Mouse (Mus musculus) liver, adult 2 months (tissue): ENCODE measurements around the gene Hfe. TPM values are rescaled to one million over a fixed set of nuclear protein-coding genes. Genes with fewer than 3 reads are reported as not detected.
A peak's percentile ranks its signal among the peaks of the same experiment; 100 is the strongest.

Experiments
- DNase-seq: peaks from one replicate; pipeline ENCODE4 v3.0.0-alpha.2; 2011; ENCODE audit warnings: low read depth, low spot score; ENCODE audit errors: extremely low read depth
- H3K27ac ChIP-seq: fragments of 200-500 bp; replicated peaks from 2 replicates; pipeline ENCODE4 v1.5.1; 2012; ENCODE audit warnings: low read depth, mild to moderate bottlenecking, control low read depth, inconsistent platforms, low read length; ENCODE audit not compliant: insufficient read depth
- H3K27me3 ChIP-seq: fragments of 200-500 bp; 2 replicates; pipeline ENCODE4 v1.6.1; 2012; ENCODE audit warnings: mild to moderate bottlenecking, moderate library complexity, low read length, inconsistent platforms; ENCODE audit not compliant: control insufficient read depth, insufficient read depth
- H3K36me3 ChIP-seq: fragments of 200-500 bp; 2 replicates; pipeline ENCODE4 v1.6.1; 2012; ENCODE audit warnings: low read length, inconsistent platforms; ENCODE audit not compliant: control insufficient read depth, insufficient read depth
- H3K4me1 ChIP-seq: fragments of 200-500 bp; 2 replicates; pipeline ENCODE4 v1.6.1; 2011; ENCODE audit warnings: low read length; ENCODE audit not compliant: control insufficient read depth, insufficient read depth
- H3K4me3 ChIP-seq: fragments of 200-500 bp; 2 replicates; pipeline ENCODE4 v1.5.1; 2011; ENCODE audit warnings: low read depth, mild to moderate bottlenecking, control low read depth, low read length, moderate library complexity; ENCODE audit not compliant: insufficient read depth
- H3K79me2 ChIP-seq: fragments of 200-500 bp; 2 replicates; pipeline ENCODE4 v1.6.1; 2012; ENCODE audit warnings: inconsistent platforms, mild to moderate bottlenecking, low read length, moderate library complexity; ENCODE audit not compliant: control insufficient read depth, insufficient read depth
- H3K9ac ChIP-seq: fragments of 200-500 bp; 2 replicates; pipeline ENCODE4 v1.6.1; 2012; ENCODE audit warnings: low read depth, mild to moderate bottlenecking, control low read depth, inconsistent platforms, low read length
- CTCF ChIP-seq: fragments of 200-500 bp; IDR thresholded peaks from 2 replicates; pipeline ENCODE4 v1.5.1; 2011; ENCODE audit warnings: low read depth, low read length, control low read depth
- POLR2A ChIP-seq: fragments of 200-500 bp; IDR thresholded peaks from 2 replicates; pipeline ENCODE4 v1.6.1; 2011; ENCODE audit warnings: low read length, control low read depth; ENCODE audit not compliant: insufficient read depth; ENCODE audit errors: extremely low read depth
- WGBS: fragments of 180-500 bp; shearing (Covaris S2); methylation state at CpG from one replicate; pipeline ENCODE4 v1.1.7; 2018; 5-methylcytosine and 5-hydroxymethylcytosine counted together
- polyA plus RNA-seq: library from polyadenylated mRNA; depleted of rRNA; stranded (reverse); fragments of >200 nt; gene quantifications from 2 replicates; pipeline ENCODE4 v1.2.3, GENCODE M21; 2012
- total RNA-seq: library from RNA; depleted of rRNA; stranded (reverse); fragments of >200 nt; gene quantifications from 2 replicates; pipeline ENCODE4 v1.2.3, GENCODE M21; 2014

The Hfe gene
- total and polyA plus RNA-seq, 2 experiments, result 30.4 to 40.9 TPM

DNA sequence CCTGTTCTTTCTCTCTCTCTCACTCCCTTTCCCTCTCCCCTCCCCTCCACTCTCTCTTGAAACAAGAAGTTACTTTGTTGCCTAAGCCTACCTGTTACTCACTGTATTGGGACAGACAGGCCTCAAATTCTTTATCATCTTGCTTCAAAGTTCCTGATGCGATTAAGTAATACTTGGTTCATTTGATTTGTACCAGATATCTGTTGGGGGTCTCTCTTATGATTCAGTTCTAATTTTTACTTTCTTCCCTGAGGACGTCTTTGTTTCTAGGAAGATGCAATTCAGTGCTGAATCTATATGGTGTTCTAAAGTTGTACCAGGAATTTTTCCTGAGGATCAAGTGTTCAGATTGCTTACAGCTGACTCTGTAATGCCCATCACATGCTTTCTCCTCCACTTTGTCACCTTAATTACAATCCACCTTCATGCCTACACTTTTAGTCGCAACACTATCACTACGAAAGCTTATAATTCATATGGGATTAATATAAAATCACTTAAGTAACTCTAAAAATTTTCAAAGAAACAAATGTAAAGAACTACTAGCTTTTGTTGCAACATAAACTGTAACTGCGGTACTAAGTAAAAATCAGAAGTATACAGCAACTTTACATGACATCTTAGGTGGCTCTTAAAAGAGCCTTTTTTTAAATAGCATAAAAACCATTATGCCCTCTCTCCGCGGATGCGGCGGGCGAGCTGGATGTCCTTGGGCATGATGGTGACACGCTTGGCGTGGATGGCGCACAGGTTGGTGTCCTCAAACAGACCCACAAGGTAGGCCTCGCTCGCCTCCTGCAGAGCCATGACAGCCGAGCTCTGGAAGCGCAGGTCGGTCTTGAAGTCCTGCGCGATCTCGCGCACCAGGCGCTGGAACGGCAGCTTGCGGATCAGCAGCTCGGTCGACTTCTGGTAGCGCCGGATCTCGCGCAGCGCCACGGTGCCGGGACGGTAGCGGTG is 34.0 kb upstream of the Hfe start:
- H3K4me1 ChIP-seq, result peaks cover 14% of the 10 kb centered on the region; the same call in 1 of the 2 replicates
- H3K4me3 ChIP-seq, result peak overlapping the region; percentile 16; the same call in 1 of the 2 replicates
- H3K36me3 ChIP-seq, result no peaks in the 10 kb centered on the region
- no peaks in the 10 kb centered on the region for H3K79me2 ChIP-seq
- TF ChIP-seq CTCF (no peak), POLR2A (no peak)
- WGBS, result 15% methylated on average over 16 of the region's 36 CpGs
- H3K27ac ChIP-seq, result no peak overlapping the region
- no peak overlapping the region for H3K9ac ChIP-seq
- no peak for DNase-seq
- H3K27me3 ChIP-seq, result no peaks in the 10 kb centered on the region

DNA sequence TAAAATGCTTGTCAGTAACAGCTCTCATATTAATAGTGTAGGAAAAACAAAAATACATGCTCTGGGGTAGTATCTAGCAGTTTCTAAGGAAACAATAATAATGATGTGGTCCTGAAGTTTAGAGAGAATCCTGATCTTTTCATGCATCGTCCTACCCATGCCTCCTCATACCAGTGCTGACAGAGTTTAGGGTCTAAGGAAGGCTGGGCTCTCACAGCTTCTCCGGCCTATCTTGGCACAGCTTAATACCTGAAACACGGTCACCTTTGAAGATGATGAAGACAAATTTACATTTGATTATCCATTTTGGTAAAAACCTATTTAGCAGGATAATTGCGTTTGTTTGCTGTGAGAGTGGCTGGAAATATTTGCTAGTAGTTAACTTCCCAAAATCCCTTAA is 33.3 kb upstream of the Hfe start:
- Histone ChIP-seq H3K27me3 (no peaks in the 10 kb centered on the region), H3K4me1 (peaks cover 14% of the 10 kb centered on the region; the same call in 1 of the 2 replicates), H3K9ac (no peak overlapping the region), H3K4me3 (no peak overlapping the region), H3K27ac (no peak overlapping the region), H3K79me2 (no peaks in the 10 kb centered on the region), H3K36me3 (no peaks in the 10 kb centered on the region)
- no peak for DNase-seq
- WGBS, result 63% methylated on average over 4 of the region's 4 CpGs
- TF ChIP-seq POLR2A (no peak), CTCF (no peak)

DNA sequence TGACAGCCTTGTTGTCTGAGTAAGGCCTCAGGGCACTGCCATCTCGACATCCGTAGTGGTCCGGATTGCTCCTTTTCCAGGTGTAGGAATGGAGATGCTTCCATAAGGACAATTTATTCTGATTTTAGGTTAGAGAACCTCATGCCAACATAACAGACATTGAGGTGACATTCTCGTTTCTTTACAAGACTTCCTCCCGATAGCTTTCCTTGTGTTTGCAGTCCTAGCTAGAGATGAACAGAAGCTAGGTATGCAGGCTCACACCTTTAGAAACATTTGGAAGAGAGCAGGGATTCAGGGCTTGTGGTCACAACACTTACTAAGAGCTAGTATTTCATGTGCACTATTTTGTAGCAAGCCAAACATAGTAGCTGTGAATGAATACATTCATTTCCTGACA is 32.6 kb upstream of the Hfe start:
- 89% methylated on average over 5 of the region's 5 CpGs for WGBS
- H3K9ac ChIP-seq, result no peak overlapping the region
- TF ChIP-seq CTCF (no peak), POLR2A (no peak)
- H3K27me3 ChIP-seq, result no peaks in the 10 kb centered on the region
- H3K79me2 ChIP-seq, result no peaks in the 10 kb centered on the region
- H3K36me3 ChIP-seq, result no peaks in the 10 kb centered on the region
- DNase-seq, result no peak
- no peak overlapping the region for H3K4me3 ChIP-seq
- H3K27ac ChIP-seq, result no peak overlapping the region
- H3K4me1 ChIP-seq, result peaks cover 14% of the 10 kb centered on the region; the same call in 1 of the 2 replicates

DNA sequence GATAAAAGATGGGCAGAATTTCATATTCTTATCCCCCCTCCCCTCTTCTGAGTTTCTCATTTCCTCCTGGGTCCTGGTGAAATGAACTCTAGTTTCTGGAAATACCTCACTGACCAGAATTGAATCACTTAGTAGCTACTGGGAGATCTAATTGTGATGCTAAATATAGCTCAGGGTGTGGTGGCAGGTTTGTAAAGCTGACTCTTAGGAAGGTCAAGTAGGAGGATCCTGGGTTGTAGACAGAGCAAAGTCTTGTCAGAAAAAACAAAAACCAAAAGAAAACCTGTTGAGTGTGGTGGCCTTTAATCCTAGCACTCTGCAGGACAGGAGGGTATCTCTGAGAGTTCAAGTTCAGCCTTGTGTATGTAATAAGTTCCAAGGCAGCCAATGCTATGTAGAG is 31.4 kb upstream of the Hfe start:
- Histone ChIP-seq H3K4me1 (peaks cover 10% of the 10 kb centered on the region; the same call in 1 of the 2 replicates), H3K79me2 (no peaks in the 10 kb centered on the region), H3K4me3 (no peak overlapping the region), H3K36me3 (no peaks in the 10 kb centered on the region), H3K27me3 (no peaks in the 10 kb centered on the region), H3K9ac (no peak overlapping the region), H3K27ac (no peak overlapping the region)
- no peak for DNase-seq
- TF ChIP-seq POLR2A, result no peak
- TF ChIP-seq CTCF, result no peak

DNA sequence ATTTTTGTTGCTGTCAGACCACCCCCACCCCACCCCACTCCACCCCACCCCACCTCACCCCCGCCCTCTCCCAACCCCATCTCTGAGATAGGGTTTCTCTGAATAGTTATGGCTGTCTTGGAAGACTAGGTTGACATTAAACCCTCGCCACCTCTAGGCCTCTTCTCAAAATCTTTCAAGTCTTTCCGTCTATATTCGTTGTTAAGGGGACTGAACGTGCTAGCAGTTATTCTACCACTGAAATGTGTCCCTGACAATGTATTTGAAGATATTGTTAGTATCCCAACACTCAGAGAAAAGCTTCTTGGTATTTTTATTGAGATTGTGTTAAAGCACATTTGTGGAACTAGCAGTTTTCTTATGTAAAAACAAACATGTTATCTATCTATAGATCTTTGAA is 30.3 kb upstream of the Hfe start:
- Histone ChIP-seq H3K27me3 (no peaks in the 10 kb centered on the region), H3K4me3 (no peak overlapping the region), H3K27ac (no peak overlapping the region), H3K79me2 (no peaks in the 10 kb centered on the region), H3K9ac (no peak overlapping the region), H3K36me3 (no peaks in the 10 kb centered on the region), H3K4me1 (peaks cover 10% of the 10 kb centered on the region; the same call in 1 of the 2 replicates)
- no peak for DNase-seq
- TF ChIP-seq CTCF, result no peak
- TF ChIP-seq POLR2A, result no peak
- 70% methylated on average over 5 of the region's 5 CpGs for WGBS
